Mouse (Mus musculus): Measurements from ENCODE around the gene Nedd4. TPM values are rescaled to one million over a fixed set of nuclear protein-coding genes. Genes with fewer than 3 reads are reported as not detected.

Gene Nedd4
- polyA plus RNA-seq, 1 experiment from 2014 or later, result 377 TPM

DNA sequence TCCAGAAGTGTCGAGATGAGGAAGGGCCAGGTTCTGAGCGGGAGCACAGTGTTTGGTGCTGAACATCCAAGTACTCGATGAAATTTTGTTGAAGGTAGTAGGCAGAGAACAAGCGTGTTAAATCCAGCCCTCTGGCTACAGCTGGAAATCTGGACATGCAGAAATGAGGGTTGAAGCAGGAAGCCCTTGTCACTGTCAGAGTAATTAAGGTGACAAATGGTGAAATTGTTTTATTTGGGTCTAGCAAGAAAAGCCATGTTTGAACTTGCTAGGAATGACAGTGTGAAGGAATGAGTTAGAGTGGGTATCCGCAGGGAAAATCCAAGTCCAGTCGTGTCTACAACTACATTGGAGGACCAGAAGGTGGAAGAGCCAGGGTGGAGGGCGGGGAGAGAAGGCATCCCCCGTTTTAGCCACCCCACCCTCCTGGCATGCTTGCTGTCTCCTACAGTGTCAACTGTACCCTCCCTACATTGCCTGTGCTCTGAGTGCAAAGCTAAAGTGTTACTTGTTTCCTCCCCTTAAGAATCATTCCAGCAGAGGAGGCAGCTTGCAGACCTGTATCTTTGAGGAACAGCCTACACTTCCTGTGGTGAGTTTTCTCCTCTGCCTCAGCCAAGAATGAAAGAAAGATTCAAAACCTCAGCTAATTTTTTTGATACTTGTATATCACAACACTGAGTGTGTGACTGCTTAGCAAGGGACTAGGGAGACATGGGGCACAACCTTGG is 62.5 kb downstream of the Nedd4 start:
- Histone ChIP-seq H3K4me2 (ENCODE audit: low read length) (no peak overlapping the region), H3K4me3 (replicated peaks; ENCODE audit: low read depth, low read length) (no peak overlapping the region), H3K9me3 (replicated peaks; ENCODE audit: low read length) (no peaks in the 10 kb centered on the region), H3K36me3 (ENCODE audit: insufficient read depth, low read length) (peaks cover 85% of the 10 kb centered on the region), H3K27ac (no peak overlapping the region), H3K9ac (ENCODE audit: low read depth, low read length) (no peak overlapping the region), H3K4me1 (replicated peaks; ENCODE audit: insufficient read depth, low read length) (no peaks in the 10 kb centered on the region), H3K27me3 (ENCODE audit: insufficient read depth, low read length) (no peaks in the 10 kb centered on the region)
- TF ChIP-seq CTCF (IDR thresholded peaks at IDR 0.05; ENCODE audit: low read depth), result no peak
- DNase-seq (ENCODE audit: low spot score), result peak; percentile 69
- 53% methylated on average over 8 of the region's 8 CpGs for WGBS
- no peak for ATAC-seq (replicated peaks; ENCODE audit: low FRiP score, low read depth)

- DNase-seq (ENCODE audit: low spot score) (peak; percentile 80), ATAC-seq (replicated peaks; ENCODE audit: low FRiP score, low read depth) (peak; percentile 27; the same call in 1 of the 2 replicates)
- H3K4me3 ChIP-seq (replicated peaks; ENCODE audit: low read depth, low read length), result no peak overlapping the region
- peaks cover 82% of the 10 kb centered on the region for H3K36me3 ChIP-seq (ENCODE audit: insufficient read depth, low read length)
- H3K27ac ChIP-seq, result no peak overlapping the region
- no peaks in the 10 kb centered on the region for H3K27me3 ChIP-seq (ENCODE audit: insufficient read depth, low read length)
- whole genome bisulfite sequencing, result 35% methylated on average over 3 of the region's 3 CpGs
- H3K9ac ChIP-seq (ENCODE audit: low read depth, low read length), result no peak overlapping the region
- no peaks in the 10 kb centered on the region for H3K9me3 ChIP-seq (replicated peaks; ENCODE audit: low read length)
- peak; percentile 88 for TF ChIP-seq CTCF (IDR thresholded peaks at IDR 0.05; ENCODE audit: low read depth)
- H3K4me1 ChIP-seq (replicated peaks; ENCODE audit: insufficient read depth, low read length), result no peaks in the 10 kb centered on the region
- H3K4me2 ChIP-seq (ENCODE audit: low read length), result no peak overlapping the region
These were observed 71.8 kb downstream of the Nedd4 start for GRCm38 (mm10) chr9:72733966-72734365.

DNA sequence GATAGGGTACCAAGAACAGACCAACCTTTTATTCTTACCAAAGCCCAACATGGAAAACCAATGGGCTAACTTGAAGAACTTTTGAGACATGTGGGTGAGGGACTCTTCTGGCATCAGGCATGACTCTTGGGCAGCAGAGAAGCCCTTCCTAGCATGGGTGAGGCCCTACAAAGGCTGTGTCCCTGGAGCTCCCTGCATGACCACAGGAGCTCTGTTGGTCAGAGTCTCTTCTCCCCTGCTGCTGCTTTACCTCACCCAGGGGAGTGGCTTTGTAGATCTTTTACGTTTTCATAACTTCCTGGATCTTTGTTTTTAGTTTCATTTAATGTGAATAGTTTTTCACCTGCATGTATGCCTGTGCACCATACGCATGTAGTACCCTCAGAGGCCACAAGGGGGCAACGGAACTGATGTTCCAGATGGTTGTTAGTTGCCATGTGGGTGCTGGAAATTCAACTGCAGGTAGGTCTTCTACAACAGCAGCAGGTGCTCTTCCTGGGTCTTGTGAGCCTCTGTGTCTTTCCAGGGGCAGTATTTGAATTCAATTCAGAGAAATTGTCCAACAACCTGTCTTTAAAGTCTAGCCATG is 73.8 kb downstream of the Nedd4 start:
- Histone ChIP-seq H3K4me2 (ENCODE audit: low read length) (no peak overlapping the region), H3K36me3 (ENCODE audit: insufficient read depth, low read length) (peaks cover 83% of the 10 kb centered on the region), H3K9ac (ENCODE audit: low read depth, low read length) (no peak overlapping the region), H3K4me3 (replicated peaks; ENCODE audit: low read depth, low read length) (no peak overlapping the region), H3K9me3 (replicated peaks; ENCODE audit: low read length) (no peaks in the 10 kb centered on the region), H3K27ac (no peak overlapping the region), H3K27me3 (ENCODE audit: insufficient read depth, low read length) (no peaks in the 10 kb centered on the region), H3K4me1 (replicated peaks; ENCODE audit: insufficient read depth, low read length) (no peaks in the 10 kb centered on the region)
- DNase-seq (ENCODE audit: low spot score), result no peak
- ATAC-seq (replicated peaks; ENCODE audit: low FRiP score, low read depth), result no peak
- peak; percentile 75 for TF ChIP-seq CTCF (IDR thresholded peaks at IDR 0.05; ENCODE audit: low read depth)
- 63% methylated on average over 3 of the region's 3 CpGs for WGBS

DNA sequence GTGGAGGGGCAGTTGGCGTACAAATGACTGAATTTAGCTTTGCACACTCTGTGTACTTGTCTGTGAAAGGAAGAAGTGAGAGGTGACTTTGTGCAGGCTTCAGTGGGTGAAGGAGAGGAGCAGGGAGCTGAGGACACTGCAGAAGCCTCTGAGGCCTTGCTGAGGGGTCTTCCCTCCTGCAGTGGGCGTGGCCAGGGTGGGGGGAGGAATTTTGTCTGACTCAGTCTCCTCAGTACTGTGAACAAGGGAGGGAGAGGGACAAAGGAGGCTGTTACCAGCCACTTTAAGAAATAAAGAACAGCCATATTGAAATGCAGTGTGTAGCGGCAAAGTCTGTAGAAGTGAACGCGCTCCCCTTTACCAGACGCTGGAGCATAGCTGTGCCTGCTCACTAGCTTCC is 79.1 kb downstream of the Nedd4 start:
- no peak for TF ChIP-seq CTCF (IDR thresholded peaks at IDR 0.05; ENCODE audit: low read depth)
- no peak overlapping the region for H3K9ac ChIP-seq (ENCODE audit: low read depth, low read length)
- DNase-seq (ENCODE audit: low spot score) (no peak), ATAC-seq (replicated peaks; ENCODE audit: low FRiP score, low read depth) (no peak)
- peaks cover 91% of the 10 kb centered on the region for H3K36me3 ChIP-seq (ENCODE audit: insufficient read depth, low read length)
- H3K9me3 ChIP-seq (replicated peaks; ENCODE audit: low read length), result no peaks in the 10 kb centered on the region
- H3K27me3 ChIP-seq (ENCODE audit: insufficient read depth, low read length), result no peaks in the 10 kb centered on the region
- no peak overlapping the region for H3K4me3 ChIP-seq (replicated peaks; ENCODE audit: low read depth, low read length)
- WGBS, result 95% methylated on average over 6 of the region's 6 CpGs
- H3K4me2 ChIP-seq (ENCODE audit: low read length), result no peak overlapping the region
- H3K4me1 ChIP-seq (replicated peaks; ENCODE audit: insufficient read depth, low read length), result no peaks in the 10 kb centered on the region
- H3K27ac ChIP-seq, result peak overlapping the region; percentile 13; the same call in 1 of the 2 replicates

GRCm38 (mm10) chr9:72746278-72746677 is 84.1 kb downstream of the Nedd4 start:
- Histone ChIP-seq H3K9me3 (replicated peaks; ENCODE audit: low read length) (no peaks in the 10 kb centered on the region), H3K4me3 (replicated peaks; ENCODE audit: low read depth, low read length) (no peak overlapping the region), H3K27me3 (ENCODE audit: insufficient read depth, low read length) (no peaks in the 10 kb centered on the region), H3K4me2 (ENCODE audit: low read length) (no peak overlapping the region), H3K4me1 (replicated peaks; ENCODE audit: insufficient read depth, low read length) (no peaks in the 10 kb centered on the region), H3K27ac (no peak overlapping the region), H3K36me3 (ENCODE audit: insufficient read depth, low read length) (peaks cover 72% of the 10 kb centered on the region), H3K9ac (ENCODE audit: low read depth, low read length) (no peak overlapping the region)
- 83% methylated on average over 5 of the region's 5 CpGs for WGBS
- ATAC-seq (replicated peaks; ENCODE audit: low FRiP score, low read depth) (no peak), DNase-seq (ENCODE audit: low spot score) (no peak)
- no peak for TF ChIP-seq CTCF (IDR thresholded peaks at IDR 0.05; ENCODE audit: low read depth)

DNA sequence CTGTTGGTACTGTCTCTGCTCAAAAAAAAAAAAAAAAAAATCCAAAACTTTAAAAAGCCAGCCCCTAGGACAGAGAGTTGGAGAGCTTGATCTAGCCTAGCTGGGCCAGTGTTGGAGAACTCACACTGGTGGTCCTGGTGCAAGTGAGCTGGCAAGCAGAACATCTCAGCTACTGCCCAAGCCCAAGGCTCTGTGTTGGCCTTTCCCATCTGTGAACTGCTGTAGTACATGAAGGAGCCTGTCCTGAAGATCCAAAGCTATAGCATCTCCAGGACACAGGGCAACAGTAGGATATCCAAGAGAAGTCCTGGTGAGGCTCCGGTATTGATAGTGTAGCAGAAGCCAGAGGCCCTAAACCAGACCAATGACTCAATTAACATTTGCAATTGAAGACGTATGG is 88.1 kb downstream of the Nedd4 start:
- no peaks in the 10 kb centered on the region for H3K9me3 ChIP-seq (replicated peaks; ENCODE audit: low read length)
- H3K9ac ChIP-seq (ENCODE audit: low read depth, low read length), result no peak overlapping the region
- H3K4me3 ChIP-seq (replicated peaks; ENCODE audit: low read depth, low read length), result no peak overlapping the region
- ATAC-seq (replicated peaks; ENCODE audit: low FRiP score, low read depth) (peak; percentile 9; the same call in 1 of the 2 replicates), DNase-seq (ENCODE audit: low spot score) (no peak)
- peaks cover 36% of the 10 kb centered on the region for H3K36me3 ChIP-seq (ENCODE audit: insufficient read depth, low read length)
- H3K4me1 ChIP-seq (replicated peaks; ENCODE audit: insufficient read depth, low read length), result no peaks in the 10 kb centered on the region
- 60% methylated on average over 2 of the region's 2 CpGs for WGBS
- H3K27me3 ChIP-seq (ENCODE audit: insufficient read depth, low read length), result no peaks in the 10 kb centered on the region
- no peak overlapping the region for H3K27ac ChIP-seq
- TF ChIP-seq CTCF (IDR thresholded peaks at IDR 0.05; ENCODE audit: low read depth), result no peak
- no peak overlapping the region for H3K4me2 ChIP-seq (ENCODE audit: low read length)
